Mouse (Mus musculus): Measurements from ENCODE around the gene Glt1d1. TPM values are rescaled to one million over a fixed set of nuclear protein-coding genes. Genes with fewer than 3 reads are reported as not detected.

Gene Glt1d1
- polyA plus RNA-seq, 1 experiment from 2014 or later: 0.08 TPM

GRCm38 (mm10) chr5:127673913-127674312 is 41.9 kb downstream of the Glt1d1 start:
- H3K36me3 ChIP-seq: no peaks in the 10 kb centered on the region
- no peak for ATAC-seq
- 75% methylated on average over 8 of the region's 8 CpGs for WGBS (ENCODE audit: insufficient replicate concordance)
- no peak overlapping the region for H3K9ac ChIP-seq
- H3K4me2 ChIP-seq: no peak overlapping the region
- H3K27me3 ChIP-seq (replicated peaks): no peaks in the 10 kb centered on the region
- H3K9me3 ChIP-seq (replicated peaks): peaks cover 20% of the 10 kb centered on the region
- no peaks in the 10 kb centered on the region for H3K4me1 ChIP-seq
- no peak overlapping the region for H3K4me3 ChIP-seq
- H3K27ac ChIP-seq: no peak overlapping the region

- no peak for ATAC-seq
- Histone ChIP-seq H3K27me3 (replicated peaks) (no peaks in the 10 kb centered on the region), H3K4me2 (no peak overlapping the region), H3K4me3 (no peak overlapping the region), H3K9me3 (replicated peaks) (peaks cover 30% of the 10 kb centered on the region), H3K4me1 (no peaks in the 10 kb centered on the region), H3K36me3 (no peaks in the 10 kb centered on the region), H3K9ac (no peak overlapping the region), H3K27ac (no peak overlapping the region)
- WGBS (ENCODE audit: insufficient replicate concordance): 71% methylated on average over 2 of the region's 2 CpGs
Measured at GRCm38 (mm10) chr5:127677561-127677960, 45.5 kb downstream of the Glt1d1 start.

DNA sequence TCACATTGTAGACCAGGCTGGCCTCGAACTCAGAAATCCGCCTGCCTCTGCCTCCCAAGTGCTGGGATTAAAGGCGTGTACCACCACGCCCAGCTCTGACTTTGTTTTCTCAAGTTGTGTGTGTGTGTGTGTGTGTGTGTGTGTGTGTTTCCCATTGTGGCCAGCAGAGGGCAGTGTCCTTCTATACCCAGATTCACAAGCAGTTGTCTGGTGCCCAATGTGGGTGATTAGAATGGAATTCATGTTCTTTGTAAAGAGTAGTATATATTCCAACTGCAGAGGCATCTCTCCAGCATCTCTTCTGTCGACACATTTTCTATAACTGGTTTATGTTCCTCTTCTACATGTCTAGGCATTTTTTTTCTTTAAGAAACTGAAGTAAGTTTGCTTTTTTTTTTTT is 46.4 kb downstream of the Glt1d1 start:
- Histone ChIP-seq H3K4me1 (no peaks in the 10 kb centered on the region), H3K36me3 (no peaks in the 10 kb centered on the region), H3K9ac (no peak overlapping the region), H3K27me3 (replicated peaks) (no peaks in the 10 kb centered on the region), H3K9me3 (replicated peaks) (peaks cover 36% of the 10 kb centered on the region), H3K4me3 (no peak overlapping the region), H3K27ac (no peak overlapping the region), H3K4me2 (no peak overlapping the region)
- ATAC-seq: no peak
- WGBS (ENCODE audit: insufficient replicate concordance): 68% methylated on average over 5 of the region's 5 CpGs

DNA sequence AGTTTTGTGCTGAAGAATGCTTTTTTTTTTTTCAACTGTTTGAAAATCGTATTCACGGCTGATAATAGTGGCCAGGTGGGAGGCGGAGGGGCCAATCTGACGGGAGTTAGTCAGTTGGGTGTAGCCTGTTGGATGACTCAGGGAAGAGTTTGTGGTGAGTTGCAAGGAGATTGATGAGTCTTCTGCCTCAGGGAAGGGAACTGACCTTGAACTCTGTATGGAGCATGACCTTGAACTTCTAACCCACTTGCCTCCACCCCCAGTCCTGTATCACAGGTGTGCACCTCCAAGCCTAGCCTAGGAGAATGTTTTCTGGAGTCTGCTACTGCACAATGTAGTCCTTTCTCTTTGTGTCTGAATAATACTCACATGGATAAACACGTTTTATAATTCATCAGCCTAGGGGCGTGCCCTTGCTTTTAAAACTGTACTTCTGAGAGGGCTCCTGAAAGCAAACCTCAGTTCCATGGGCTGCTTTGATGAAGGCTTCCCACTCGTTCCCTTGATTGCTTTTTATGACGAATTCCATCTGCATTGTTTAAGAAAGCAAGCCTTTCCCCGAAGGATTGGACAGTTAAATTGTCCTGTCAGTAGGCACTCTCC is 56.6 kb downstream of the Glt1d1 start:
- whole genome bisulfite sequencing (ENCODE audit: insufficient replicate concordance): 62% methylated on average over 9 of the region's 9 CpGs
- Histone ChIP-seq H3K9ac (no peak overlapping the region), H3K9me3 (replicated peaks) (peaks cover 31% of the 10 kb centered on the region), H3K36me3 (no peaks in the 10 kb centered on the region), H3K4me2 (no peak overlapping the region), H3K27ac (no peak overlapping the region), H3K4me3 (no peak overlapping the region), H3K4me1 (no peaks in the 10 kb centered on the region), H3K27me3 (replicated peaks) (no peaks in the 10 kb centered on the region)
- ATAC-seq: no peak

DNA sequence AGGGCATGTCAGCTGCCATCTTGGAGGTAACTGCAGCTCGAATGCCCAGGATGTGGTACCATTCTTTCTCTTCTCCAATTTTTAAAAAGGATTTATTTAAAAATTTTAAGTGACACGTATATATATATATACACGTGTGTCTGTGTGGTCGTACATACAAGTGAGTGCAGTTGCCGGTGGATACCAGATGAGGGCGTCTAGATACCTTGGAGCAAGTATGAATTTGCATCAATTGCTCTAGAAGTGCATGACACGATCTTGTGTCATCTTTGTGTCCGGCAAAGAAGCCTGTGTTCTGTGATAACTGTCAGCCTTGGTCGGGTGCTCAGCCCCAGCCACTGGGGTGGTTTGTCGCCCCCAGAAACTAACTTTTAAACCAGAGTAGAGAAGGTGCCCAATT is 59.0 kb downstream of the Glt1d1 start:
- H3K27me3 ChIP-seq (replicated peaks): no peaks in the 10 kb centered on the region
- no peaks in the 10 kb centered on the region for H3K4me1 ChIP-seq
- no peak overlapping the region for H3K27ac ChIP-seq
- WGBS (ENCODE audit: insufficient replicate concordance): 75% methylated on average over 10 of the region's 10 CpGs
- no peak overlapping the region for H3K9ac ChIP-seq
- no peak overlapping the region for H3K4me2 ChIP-seq
- H3K4me3 ChIP-seq: no peak overlapping the region
- no peak for ATAC-seq
- peaks cover 22% of the 10 kb centered on the region for H3K9me3 ChIP-seq (replicated peaks)
- no peaks in the 10 kb centered on the region for H3K36me3 ChIP-seq

DNA sequence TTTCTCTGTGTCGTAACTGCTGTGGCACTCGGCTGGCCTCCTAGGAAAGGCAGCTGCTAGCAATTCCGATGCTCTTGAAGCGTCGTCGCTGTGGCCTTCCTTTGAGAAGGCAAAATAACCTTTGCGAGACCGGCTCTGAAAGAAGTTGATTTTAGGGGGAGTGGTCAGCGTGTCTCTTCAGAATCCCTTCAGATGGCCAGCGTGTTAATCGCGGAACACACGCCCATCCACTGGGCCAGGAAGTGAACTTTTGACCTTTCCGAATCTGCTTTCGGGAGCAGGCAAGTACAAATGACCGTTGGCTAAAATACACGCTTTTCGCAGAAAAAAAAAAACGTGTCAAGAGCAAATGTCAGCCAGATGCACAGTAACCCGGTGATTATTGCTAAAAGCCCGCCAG is 59.5 kb downstream of the Glt1d1 start:
- no peak for ATAC-seq
- H3K4me2 ChIP-seq: no peak overlapping the region
- no peaks in the 10 kb centered on the region for H3K4me1 ChIP-seq
- no peaks in the 10 kb centered on the region for H3K36me3 ChIP-seq
- no peak overlapping the region for H3K9ac ChIP-seq
- H3K4me3 ChIP-seq: no peak overlapping the region
- no peak overlapping the region for H3K27ac ChIP-seq
- H3K27me3 ChIP-seq (replicated peaks): no peaks in the 10 kb centered on the region
- WGBS (ENCODE audit: insufficient replicate concordance): 80% methylated on average over 21 of the region's 21 CpGs
- peaks cover 22% of the 10 kb centered on the region for H3K9me3 ChIP-seq (replicated peaks)

DNA sequence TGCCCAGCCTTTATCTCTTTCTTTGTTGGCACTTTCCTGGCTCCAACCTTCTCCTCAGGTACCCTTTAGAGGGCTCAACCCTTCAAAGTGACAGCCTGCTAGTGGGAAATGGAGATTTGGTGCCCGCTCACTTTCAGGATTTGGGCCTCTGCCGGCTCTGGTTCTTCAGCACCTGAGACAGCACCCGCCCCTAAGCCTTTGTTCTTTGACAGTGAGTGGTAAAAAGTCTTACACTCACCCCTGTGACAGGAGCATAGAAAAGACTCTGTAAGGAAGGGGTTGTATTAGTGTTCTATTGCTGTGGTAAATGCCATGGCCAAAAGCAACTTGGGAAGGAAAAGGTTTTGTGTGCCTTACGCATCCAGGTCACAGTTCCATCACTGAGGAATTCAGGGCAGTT is 63.8 kb downstream of the Glt1d1 start:
- H3K4me1 ChIP-seq: no peaks in the 10 kb centered on the region
- no peaks in the 10 kb centered on the region for H3K36me3 ChIP-seq
- ATAC-seq: no peak
- no peaks in the 10 kb centered on the region for H3K27me3 ChIP-seq (replicated peaks)
- WGBS (ENCODE audit: insufficient replicate concordance): 55% methylated on average over 4 of the region's 4 CpGs
- H3K27ac ChIP-seq: no peak overlapping the region
- H3K9ac ChIP-seq: no peak overlapping the region
- peaks cover 18% of the 10 kb centered on the region for H3K9me3 ChIP-seq (replicated peaks)
- no peak overlapping the region for H3K4me2 ChIP-seq
- no peak overlapping the region for H3K4me3 ChIP-seq

DNA sequence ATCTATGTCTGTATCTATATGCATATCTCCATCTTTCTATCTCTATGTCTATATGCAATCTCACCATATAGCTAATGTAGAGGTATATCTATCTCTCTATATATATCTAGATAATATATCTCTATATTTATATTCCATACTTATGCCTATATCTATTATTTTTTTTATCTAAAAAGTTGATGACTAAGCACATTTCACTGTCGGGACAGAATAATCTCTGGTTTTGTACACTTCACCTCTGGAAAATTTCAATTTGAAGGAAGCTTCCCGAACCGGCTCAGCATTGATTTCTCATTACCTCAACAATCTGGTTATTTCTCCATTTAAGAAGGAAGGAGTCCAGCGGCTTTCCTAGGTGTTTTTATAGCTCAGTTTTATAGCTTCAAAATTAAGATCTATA is 64.5 kb downstream of the Glt1d1 start:
- Histone ChIP-seq H3K4me2 (no peak overlapping the region), H3K36me3 (no peaks in the 10 kb centered on the region), H3K4me3 (no peak overlapping the region), H3K27me3 (replicated peaks) (no peaks in the 10 kb centered on the region), H3K27ac (no peak overlapping the region), H3K9ac (no peak overlapping the region), H3K4me1 (no peaks in the 10 kb centered on the region), H3K9me3 (replicated peaks) (peaks cover 19% of the 10 kb centered on the region)
- ATAC-seq: no peak
- 73% methylated on average over 4 of the region's 4 CpGs for WGBS (ENCODE audit: insufficient replicate concordance)

DNA sequence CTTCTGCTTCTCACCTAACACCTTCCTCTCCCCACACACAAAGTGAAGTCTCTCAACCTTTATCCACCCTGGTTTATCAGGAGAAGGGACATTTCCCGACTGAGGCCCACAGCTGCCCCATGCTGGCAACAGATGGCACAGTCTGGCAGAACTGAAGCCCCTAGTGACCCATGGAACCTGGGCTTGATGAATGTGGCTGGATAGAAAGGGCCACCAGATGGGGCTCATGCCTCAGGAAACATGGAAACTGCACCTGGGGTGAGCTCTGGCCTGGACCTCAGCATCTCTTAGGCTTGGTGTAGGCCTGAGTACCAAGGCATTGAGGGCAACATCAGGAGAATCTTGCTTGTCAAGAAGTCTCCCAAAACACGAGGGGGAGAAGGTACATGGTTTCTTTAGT is 66.5 kb downstream of the Glt1d1 start:
- Histone ChIP-seq H3K36me3 (no peaks in the 10 kb centered on the region), H3K27me3 (replicated peaks) (no peaks in the 10 kb centered on the region), H3K27ac (no peak overlapping the region), H3K4me3 (no peak overlapping the region), H3K4me1 (no peaks in the 10 kb centered on the region), H3K4me2 (no peak overlapping the region), H3K9ac (no peak overlapping the region), H3K9me3 (replicated peaks) (peaks cover 11% of the 10 kb centered on the region; the same call in 1 of the 2 replicates)
- 32% methylated on average over 2 of the region's 2 CpGs for WGBS (ENCODE audit: insufficient replicate concordance)
- no peak for ATAC-seq

GRCm38 (mm10) chr5:127699679-127700078 is 67.6 kb downstream of the Glt1d1 start:
- no peaks in the 10 kb centered on the region for H3K36me3 ChIP-seq
- 60% methylated on average over 5 of the region's 5 CpGs for WGBS (ENCODE audit: insufficient replicate concordance)
- no peak overlapping the region for H3K9ac ChIP-seq
- H3K4me3 ChIP-seq: no peak overlapping the region
- H3K4me1 ChIP-seq: no peaks in the 10 kb centered on the region
- no peak overlapping the region for H3K4me2 ChIP-seq
- no peaks in the 10 kb centered on the region for H3K27me3 ChIP-seq (replicated peaks)
- no peak for ATAC-seq
- no peak overlapping the region for H3K27ac ChIP-seq
- peaks cover 17% of the 10 kb centered on the region for H3K9me3 ChIP-seq (replicated peaks)

- H3K27ac ChIP-seq: no peak overlapping the region
- 42% methylated on average over 6 of the region's 6 CpGs for WGBS (ENCODE audit: insufficient replicate concordance)
- no peaks in the 10 kb centered on the region for H3K36me3 ChIP-seq
- H3K4me1 ChIP-seq: no peaks in the 10 kb centered on the region
- H3K27me3 ChIP-seq (replicated peaks): no peaks in the 10 kb centered on the region
- ATAC-seq: no peak
- H3K4me3 ChIP-seq: no peak overlapping the region
- H3K9ac ChIP-seq: no peak overlapping the region
- peaks cover 17% of the 10 kb centered on the region for H3K9me3 ChIP-seq (replicated peaks)
- H3K4me2 ChIP-seq: no peak overlapping the region
Measured at GRCm38 (mm10) chr5:127700156-127700555, 68.1 kb downstream of the Glt1d1 start.

GRCm38 (mm10) chr5:127703609-127704180 is 71.6 kb downstream of the Glt1d1 start:
- H3K4me1 ChIP-seq: no peaks in the 10 kb centered on the region
- WGBS (ENCODE audit: insufficient replicate concordance): 61% methylated on average over 9 of the region's 9 CpGs

GRCm38 (mm10) chr5:127705225-127705624 is 73.2 kb downstream of the Glt1d1 start:
- no peak overlapping the region for H3K9ac ChIP-seq
- no peak overlapping the region for H3K27ac ChIP-seq
- 66% methylated on average over 9 of the region's 9 CpGs for WGBS (ENCODE audit: insufficient replicate concordance)
- H3K4me3 ChIP-seq: no peak overlapping the region
- no peak overlapping the region for H3K4me2 ChIP-seq
- ATAC-seq: no peak
- H3K36me3 ChIP-seq: no peaks in the 10 kb centered on the region
- H3K27me3 ChIP-seq (replicated peaks): no peaks in the 10 kb centered on the region
- peaks cover 28% of the 10 kb centered on the region for H3K9me3 ChIP-seq (replicated peaks)
- no peaks in the 10 kb centered on the region for H3K4me1 ChIP-seq

More at GRCm38 (mm10) chr5:127703609-127704180, 71.6 kb downstream of the Glt1d1 start:
- Histone ChIP-seq H3K4me3 (no peak overlapping the region), H3K4me2 (no peak overlapping the region), H3K9ac (no peak overlapping the region), H3K27ac (no peak overlapping the region), H3K27me3 (replicated peaks) (no peaks in the 10 kb centered on the region), H3K36me3 (no peaks in the 10 kb centered on the region), H3K9me3 (replicated peaks) (peaks cover 28% of the 10 kb centered on the region)
- no peak for ATAC-seq
